Mouse (Mus musculus): Measurements from ENCODE around the gene Psmb11.
"Not testable (repeated sequence)": the region's sequence is repeated elsewhere in the genome, so short reads cannot be mapped to it uniquely, and the experiment has no call there.

Psmb11 gene

GRCm38 (mm10) chr14:54603686-54604085, 17.5 kb upstream of the Psmb11 start:
- DNase-seq, result no peak

DNA sequence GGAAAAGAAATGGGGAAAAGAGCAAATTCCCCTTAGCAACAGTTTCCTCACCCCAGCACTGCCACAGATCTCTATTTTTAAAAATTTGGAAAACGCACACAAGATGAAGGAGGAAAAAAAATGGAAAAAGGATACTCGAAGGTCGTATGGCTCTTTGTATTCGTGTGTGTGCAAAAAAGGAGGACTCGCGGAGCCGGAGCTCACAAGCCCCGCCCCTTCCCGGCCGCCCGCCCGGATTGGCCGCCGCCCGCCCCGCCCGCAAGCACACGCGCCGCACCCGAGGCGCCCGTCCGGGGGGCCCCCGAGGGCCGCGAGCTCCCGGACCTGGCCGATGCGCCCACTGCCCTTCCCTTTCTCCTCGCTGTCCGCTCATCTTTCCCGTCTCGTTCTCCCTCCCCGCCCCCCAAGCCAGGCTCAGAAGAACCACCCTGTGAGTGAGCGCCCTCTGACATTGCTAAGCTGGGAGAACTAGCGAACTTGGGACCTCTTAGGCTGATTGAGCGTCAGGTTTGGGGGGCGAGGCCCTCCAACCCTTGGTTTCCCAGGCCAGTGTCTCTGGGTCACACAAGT, 15.4 kb upstream of the Psmb11 start, which contains the start of gene 4931414P19Rik:
Gene 4931414P19Rik, minus strand, starts transcription at position 242 of the 570 bp plus-strand sequence.
- peak; percentile 67 to 71 for DNase-seq

DNA sequence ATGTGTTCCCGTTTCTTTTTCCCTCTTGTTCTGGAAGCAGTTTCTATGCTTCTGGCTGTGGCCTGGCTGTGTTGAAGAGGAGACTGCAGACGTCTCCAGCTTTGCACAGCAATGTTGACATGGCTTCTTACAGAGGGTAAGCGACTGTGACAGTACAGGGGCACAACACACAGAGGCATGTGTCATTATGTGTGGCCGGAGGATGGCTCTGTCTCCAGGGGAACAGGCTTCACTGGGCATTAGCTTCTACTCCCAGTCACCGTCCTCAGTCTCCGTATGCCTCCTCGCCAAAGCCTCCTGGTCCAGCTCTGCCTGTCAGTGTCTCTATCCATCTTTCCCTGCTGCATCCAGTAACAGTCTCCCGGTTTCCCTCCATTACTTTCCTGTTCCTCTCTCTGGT, 14.0 kb upstream of the Psmb11 start:
- no peak for DNase-seq

- DNase-seq, result no peak
These were observed 12.0 kb upstream of the Psmb11 start for GRCm38 (mm10) chr14:54609245-54609644.

GRCm38 (mm10) chr14:54609962-54610361, 11.3 kb upstream of the Psmb11 start:
- DNase-seq, result no peak

GRCm38 (mm10) chr14:54610648-54611047, 10.6 kb upstream of the Psmb11 start:
- DNase-seq, result no peak

- not testable (repeated sequence) for DNase-seq
These were observed 7.1 kb upstream of the Psmb11 start for GRCm38 (mm10) chr14:54614130-54614529.

GRCm38 (mm10) chr14:54616226-54616825, 4.9 kb upstream of the Psmb11 start:
- DNase-seq, result no peak

DNA sequence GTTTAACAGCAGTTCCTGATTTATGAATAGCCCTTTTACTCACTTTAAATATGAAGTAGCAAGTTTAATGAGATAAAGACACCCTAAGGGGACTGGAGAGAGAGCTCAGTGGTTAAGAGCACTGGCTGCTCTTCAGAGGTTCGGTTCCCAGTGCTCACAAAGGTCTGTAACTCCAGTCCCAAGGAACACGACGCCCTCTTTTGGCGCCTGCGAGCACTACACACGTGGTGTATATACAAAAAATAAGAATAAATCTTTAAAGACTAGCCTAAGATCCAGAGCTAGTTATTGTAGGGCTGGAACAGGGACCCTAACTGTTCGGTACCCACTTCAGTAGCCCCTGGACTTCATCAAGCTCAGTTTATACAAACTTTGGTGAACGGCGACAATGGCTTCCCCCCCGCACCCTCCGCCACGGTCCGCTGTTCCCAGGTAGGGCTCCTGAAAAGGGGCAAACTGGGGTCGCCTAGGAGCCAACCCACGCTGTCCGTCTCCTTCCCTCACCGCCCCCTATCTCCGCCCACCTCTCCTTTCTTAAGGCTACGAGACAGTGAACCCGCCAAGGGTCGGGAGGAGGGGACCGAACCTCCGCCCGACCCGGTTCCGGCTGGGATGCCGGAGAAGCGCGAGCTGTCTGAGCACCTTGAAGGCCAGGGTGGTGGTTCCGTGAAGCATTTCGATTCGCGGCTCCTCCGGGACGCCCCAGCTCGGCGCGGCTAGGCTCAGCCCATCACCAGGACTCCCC, 3.9 kb upstream of the Psmb11 start:
- DNase-seq, result no peak

DNA sequence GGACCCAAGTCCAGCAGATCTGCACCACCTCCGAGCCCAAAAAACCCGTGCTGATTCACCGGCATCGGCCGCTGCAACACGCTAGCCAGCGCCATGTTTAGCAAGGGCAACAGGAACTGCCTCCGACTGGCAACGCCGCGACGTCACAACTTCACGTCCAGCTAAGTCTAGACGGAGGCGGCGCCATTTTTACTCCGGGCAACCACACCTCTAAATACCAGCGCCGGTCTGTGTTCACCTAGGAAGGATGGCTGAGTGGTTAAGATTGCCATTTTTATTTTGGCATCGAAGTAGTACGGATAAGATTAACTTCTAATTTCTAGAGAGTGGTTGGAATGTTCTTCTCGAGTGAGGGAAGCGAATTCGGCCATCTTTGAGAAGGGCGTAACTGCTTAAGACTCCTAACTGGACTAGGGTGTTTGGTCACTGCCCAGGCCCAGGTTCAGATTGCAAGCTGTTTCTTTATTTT, 3.3 kb upstream of the Psmb11 start, which contains the start of gene Psmb5:
Gene Psmb5, minus strand, starts transcription at position 126 of the 469 bp plus-strand sequence.
- peak; percentile 87 to 90 for DNase-seq

DNA sequence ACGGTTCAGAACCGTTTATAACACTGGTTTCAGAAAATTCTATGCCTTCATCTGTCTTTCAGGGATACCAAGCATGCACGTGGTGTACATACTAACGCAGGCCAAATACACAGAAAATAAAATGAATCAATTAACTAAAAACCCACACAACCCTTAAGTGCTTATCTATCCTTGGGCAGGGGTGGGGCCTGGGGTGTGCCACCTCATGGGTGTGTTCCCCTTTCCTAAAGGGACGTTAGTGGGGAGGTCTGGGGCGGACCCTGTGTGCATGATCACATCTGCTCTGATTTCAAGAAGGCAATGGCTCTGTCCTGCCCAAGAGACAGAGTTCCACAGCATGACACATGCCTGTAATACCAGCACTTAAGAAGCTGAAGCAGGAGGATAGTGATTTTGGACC, 2.1 kb downstream of the Psmb11 start:
- no peak for DNase-seq

- no peak for DNase-seq
These were observed 3.7 kb downstream of the Psmb11 start for GRCm38 (mm10) chr14:54624976-54625375.

DNA sequence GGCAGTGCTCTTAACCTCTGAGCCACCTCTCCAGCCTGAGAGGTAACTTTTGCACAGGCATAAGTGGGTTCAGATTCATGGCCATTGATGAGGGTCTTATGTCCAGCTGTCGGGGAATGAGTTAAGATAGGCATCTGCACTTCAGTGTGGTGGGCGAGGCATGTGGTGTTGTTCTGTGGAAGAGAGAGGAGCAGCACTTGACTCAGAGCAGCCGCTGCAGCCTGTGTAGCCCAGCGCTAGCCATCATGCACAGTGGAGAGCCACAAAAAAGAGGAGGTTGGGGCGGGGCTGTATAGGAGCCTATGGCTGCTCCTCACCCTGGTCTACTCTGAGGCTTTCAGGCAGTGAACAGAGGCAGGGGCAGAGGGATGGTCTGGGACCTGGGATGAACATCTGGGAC, 6.9 kb downstream of the Psmb11 start:
- DNase-seq, result no peak

DNA sequence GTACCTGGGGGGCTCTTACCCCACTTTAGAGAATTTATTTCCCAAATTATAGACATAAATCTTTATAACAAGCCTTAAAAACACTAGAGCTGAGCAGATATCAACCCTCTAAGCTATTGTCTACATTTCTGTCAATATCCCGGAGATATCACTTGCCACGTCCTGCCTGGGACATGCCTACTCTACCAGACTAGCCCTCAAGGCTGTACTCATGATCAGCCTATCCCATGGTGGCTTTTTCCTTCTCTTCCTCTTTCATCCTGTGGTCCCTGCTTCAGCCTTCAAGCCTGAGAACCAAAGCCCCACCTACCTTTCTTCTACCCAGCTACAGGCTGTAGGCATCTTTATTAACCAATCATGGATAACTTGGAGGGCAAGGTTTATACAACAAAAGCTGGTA, 8.6 kb downstream of the Psmb11 start:
- no peak for DNase-seq

DNA sequence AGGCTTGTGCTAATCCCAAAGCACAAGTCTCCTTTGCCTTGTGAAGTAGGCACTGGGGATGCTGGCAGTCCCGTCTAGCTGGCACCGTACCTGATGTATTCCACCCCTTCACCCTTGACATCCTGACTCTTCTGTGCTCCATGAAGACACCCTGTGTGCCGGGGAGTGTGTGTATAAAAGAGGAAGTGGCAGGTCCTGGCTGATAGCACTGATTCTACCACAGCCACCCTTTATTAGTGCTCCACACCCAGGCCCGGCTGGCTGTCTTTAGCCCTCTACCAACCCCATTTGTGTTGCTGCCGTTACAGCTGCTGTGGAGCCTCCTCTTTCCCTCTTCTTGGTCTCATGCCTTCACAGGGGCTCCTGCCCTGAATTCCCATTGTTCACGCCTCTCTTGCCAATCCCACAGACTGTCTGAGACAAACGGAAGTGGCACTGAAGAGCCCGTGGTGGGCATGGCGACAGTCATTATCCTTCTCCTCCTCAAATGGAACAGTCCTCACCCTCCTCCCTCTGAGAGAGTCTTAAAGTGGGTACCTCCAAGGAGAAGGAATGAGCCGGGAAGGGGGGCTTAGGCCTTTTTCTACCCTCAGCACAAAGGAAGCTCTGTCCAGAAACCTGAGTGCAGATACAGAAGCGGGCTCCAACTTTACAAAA, 9.5 kb downstream of the Psmb11 start:
- DNase-seq, result no peak

- DNase-seq, result no peak
These were observed 10.0 kb downstream of the Psmb11 start for GRCm38 (mm10) chr14:54631240-54631599.

DNA sequence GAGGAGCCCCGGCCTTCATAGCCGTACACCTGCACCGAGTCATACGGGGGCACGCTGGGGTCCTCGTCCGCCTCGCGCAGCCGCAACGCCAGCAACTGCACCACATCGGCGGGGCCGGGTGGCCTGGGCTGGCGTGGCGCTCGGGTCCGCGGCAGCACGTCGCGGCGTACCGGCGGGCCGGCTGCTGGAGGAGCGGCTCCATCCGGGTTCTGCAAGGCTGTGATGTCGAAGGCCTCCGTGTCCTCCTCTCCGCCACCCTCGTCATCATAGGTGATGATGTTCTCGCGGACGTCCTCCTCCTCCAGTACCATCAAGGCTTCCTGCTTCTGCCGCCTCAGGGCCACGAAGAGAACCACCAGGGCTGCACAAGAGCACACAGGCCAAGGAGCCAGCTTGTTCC, 11.0 kb downstream of the Psmb11 start:
- no peak for DNase-seq

DNA sequence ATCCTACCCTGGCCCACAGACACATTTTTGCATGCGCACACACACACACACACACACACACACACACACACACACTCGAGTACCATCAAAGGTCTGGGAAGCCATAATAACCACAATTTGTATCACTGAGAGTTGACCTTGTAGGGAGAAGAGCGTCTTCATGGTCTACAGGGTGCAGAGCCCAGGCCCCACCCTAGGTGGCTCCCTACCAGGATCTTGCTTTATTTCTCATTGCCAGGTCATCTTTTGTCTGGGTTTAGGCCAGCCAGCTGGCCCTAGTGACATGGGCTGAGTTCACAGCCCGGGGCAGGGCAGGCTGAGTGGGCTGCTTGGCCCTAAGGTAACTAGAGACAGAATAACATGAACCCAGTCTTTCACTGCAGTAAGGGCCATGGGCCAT, 12.9 kb downstream of the Psmb11 start:
- no peak for DNase-seq

DNA sequence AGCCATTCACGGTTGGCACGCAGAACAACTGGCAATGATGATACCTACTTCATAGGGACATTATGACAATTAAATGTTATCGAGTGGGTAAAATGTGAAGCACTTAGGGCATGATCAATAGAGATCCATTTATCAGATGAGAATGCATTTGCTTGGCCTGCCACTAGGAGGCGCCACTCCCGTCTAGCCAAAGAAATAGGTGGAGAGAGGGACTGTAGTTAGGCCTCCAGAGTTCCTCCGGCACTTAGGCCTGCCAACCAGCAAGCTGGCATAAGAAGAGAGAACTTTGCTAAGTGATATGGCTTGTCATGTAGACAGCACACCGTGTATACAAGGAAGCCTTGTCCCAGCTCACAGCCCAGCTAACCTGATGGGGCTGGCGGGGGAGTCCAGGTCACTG, 15.7 kb downstream of the Psmb11 start:
- peak in 1 of 2 experiments; percentile 45 for DNase-seq

DNA sequence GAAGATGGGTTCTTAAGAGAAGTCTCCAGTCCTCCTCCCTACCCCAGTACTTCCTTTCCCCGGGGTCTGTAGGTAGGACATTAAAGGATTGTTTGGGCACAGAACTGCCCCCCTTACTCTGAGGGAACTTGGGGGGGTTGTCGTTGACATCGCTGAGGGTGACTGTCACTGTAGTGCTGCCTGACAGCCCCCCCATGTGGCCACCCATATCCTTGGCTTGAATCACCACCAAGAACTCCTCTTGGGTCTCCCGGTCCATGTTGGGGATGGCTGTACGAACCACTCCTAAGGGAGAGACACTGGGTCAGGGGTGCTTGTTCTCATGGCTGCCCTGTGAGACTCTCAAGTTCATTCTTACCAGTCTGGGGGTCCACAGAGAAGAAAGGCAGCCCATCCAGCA, 17.0 kb downstream of the Psmb11 start:
- no peak for DNase-seq

DNA sequence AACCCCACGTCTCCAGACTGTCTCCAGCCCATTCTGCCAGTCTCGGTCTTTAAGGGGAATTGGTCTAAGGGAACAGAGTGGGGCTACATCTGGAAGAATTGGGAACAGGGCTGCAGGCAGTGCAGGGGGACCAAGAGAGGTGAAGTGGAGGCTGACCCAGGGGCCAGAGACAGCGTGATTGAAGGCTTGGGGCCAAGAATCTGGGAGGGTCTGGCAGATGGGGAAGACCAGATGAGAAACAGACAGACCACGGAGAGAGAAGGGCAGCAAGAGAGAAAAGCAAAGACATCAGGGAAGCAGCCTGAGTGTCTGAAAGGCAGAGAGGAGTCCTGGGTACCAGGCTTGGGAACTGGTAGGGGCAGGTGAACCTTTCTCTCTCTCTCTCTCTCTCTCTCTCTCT, 18.9 kb downstream of the Psmb11 start:
- DNase-seq, result no peak

GRCm38 (mm10) chr14:54640946-54641304, 19.7 kb downstream of the Psmb11 start, which contains the start of gene Gm17606:
TSS of gene Gm17606 (plus strand) at chr14:54640952.
- no peak for DNase-seq

DNA sequence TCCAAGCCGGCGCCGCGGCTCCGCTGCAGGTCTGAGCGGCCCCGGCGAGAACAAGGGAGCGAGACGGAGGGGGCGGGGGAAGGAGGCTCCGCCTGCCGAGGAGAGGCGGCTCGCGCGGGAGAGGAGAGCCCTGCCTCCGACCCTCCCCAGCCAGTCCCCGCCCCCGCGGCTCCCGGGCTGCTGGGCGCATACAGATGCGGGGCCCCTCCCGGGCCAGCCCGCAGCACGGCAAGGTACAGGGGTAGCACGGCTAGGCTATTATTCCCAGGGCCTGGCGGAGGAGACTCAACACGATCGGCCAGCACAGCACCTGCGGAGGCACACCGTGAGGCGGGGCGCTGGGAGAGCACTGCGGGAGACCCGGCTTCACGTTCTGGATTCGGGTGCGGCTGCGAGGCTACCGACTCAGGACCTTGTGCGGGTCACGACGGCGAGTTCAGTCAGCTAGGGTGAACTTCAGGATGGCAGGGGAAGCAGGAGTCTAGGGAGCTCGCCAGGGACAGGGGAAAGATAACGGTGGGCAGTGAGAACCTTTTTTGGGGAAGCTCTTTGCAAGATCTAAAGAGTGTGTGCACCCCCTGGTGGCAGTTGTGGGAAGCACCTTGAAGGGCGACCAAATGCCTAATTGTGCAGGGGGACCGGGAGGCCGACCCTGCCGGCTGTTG, 20.2 kb downstream of the Psmb11 start, which contains the start of gene Cdh24:
Gene Cdh24, minus strand, starts transcription at position 60 of the 665 bp plus-strand sequence.
- peak; percentile 86 to 88 for DNase-seq
